Mouse (Mus musculus): ENCODE results near the gene Reg3a. TPM values are rescaled to one million over a fixed set of nuclear protein-coding genes. Genes with fewer than 3 reads are reported as not detected.
A peak's percentile ranks its signal among the peaks of the same experiment; 100 is the strongest.
"Not testable (repeated sequence)": the region's sequence is repeated elsewhere in the genome, so short reads cannot be mapped to it uniquely, and the experiment has no call there.

The Reg3a gene
- polyA plus RNA-seq (2012; rRNA removed) = not detected in 2 replicates

DNA sequence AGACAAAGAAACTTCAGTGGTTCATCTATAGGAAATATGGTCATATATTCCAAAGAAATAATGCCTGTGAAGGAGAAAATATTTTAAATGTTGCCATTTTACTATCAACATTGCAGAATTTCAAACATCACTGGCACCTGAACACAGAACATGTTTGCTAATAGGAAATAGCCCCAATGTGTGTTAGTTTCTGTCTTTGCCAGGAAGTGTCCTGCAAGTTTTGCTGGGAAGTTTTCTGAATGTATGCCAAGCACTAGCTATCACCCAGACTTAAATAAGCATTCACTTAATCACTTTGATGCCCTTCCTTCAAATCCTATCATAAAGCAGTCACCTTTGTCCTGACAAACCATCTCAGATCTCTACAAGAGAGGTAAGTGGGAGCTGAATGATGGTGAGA, at the start of gene Reg3a:
Gene Reg3a (plus strand): TSS at position 301 of the 400 bp plus-strand sequence.
- DNase-seq (ENCODE audit: extremely low spot score in 1 of 2, low spot score in 1 of 2) = no peak

- peak in 1 of 2 experiments; percentile 76 for DNase-seq (ENCODE audit: extremely low spot score in 1 of 2, low spot score in 1 of 2)
These were observed 48.5 kb upstream of the Reg3a start for GRCm38 (mm10) chr6:78331919-78332569.

DNA sequence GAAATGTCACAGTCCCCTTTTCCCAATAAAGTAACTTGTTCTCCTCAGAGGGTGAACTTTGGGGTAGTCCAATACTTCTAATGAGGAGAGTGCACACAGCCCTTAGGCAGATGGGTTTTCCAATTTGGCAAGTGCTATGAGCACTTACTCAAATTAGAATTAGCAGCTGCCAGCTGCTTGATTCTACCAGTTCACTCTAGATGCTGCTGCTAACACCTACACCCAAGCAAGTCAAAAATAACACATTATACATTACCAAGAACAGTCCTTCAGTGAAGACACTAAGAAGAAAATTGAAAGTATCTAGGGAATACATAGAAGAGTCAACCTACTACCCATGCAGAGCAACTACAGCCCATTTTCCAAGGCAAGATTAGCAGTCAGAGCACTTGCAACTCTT, 40.2 kb upstream of the Reg3a start:
- DNase-seq (ENCODE audit: extremely low spot score in 1 of 2, low spot score in 1 of 2) = peak; percentile 49 to 62

GRCm38 (mm10) chr6:78341689-78342088, 38.8 kb upstream of the Reg3a start:
- DNase-seq (ENCODE audit: extremely low spot score in 1 of 2, low spot score in 1 of 2) = no peak

DNA sequence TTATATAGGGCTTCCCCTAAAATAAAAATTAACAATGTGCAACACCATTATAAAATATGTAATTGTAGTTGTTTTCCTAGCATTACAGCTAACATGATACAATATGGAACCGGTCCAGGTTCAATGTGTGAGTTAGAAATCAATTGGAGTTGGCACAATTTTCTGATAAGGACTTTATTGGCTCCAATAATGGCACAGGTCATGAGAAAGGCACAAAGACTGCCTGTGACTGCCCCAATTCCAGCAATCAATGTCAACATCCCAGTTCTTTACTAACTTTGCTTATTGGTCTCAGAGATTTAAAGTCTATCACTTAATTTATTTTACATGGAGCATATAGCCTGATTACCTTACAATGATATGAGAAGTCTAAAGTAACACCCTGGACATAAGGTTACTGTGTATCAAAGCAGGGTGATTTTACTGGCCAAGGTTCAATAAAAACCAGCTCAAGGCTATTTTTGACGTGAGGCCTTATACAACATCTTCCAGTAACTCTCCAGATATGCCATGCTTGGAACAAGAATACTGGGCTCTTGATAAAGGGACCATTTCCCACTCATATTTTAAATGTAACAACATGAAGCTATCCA, 18.4 kb upstream of the Reg3a start:
- DNase-seq (ENCODE audit: extremely low spot score in 1 of 2, low spot score in 1 of 2) = no peak

GRCm38 (mm10) chr6:78370357-78370756, 10.2 kb upstream of the Reg3a start, which contains the start of gene Reg3b:
Reg3b (plus strand) TSS chr6:78370657.
- no peak for DNase-seq (ENCODE audit: extremely low spot score in 1 of 2, low spot score in 1 of 2)

DNA sequence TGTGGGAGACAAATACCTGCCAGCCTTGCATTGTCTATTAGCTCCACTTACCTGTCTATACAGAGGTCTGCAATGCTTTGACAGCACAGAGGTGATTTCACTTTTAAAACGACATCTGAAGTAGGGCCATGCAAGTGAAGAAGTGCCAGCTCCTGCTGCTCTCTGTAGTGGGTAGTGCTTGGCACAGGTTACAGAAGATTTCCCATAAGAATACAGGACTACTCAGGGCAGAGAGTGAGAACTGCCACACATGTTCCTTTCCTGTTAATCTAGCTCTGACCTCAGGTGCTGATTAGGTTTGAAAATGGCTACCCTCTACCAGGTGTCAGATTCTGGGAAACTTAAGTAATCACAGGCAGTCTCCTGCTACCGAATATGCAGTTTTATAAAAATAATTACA, 1.7 kb upstream of the Reg3a start, which contains the start of gene Reg3d:
Gene Reg3d (minus strand): TSS at position 101 of the 400 bp plus-strand sequence.
- no peak for DNase-seq (ENCODE audit: extremely low spot score in 1 of 2, low spot score in 1 of 2)

GRCm38 (mm10) chr6:78385609-78386008, 5.1 kb downstream of the Reg3a start:
- no peak for DNase-seq (ENCODE audit: extremely low spot score in 1 of 2, low spot score in 1 of 2)

GRCm38 (mm10) chr6:78395323-78395722, 14.8 kb downstream of the Reg3a start, which contains the start of gene Reg2:
Reg2 (plus strand) TSS chr6:78395623.
- DNase-seq (ENCODE audit: extremely low spot score in 1 of 2, low spot score in 1 of 2) = not testable (repeated sequence)

- not testable (repeated sequence) for DNase-seq (ENCODE audit: extremely low spot score in 1 of 2, low spot score in 1 of 2)
These were observed 41.9 kb downstream of the Reg3a start, which contains the start of gene Reg1 for GRCm38 (mm10) chr6:78422411-78422810. Reg1 (plus strand) TSS chr6:78422711.

DNA sequence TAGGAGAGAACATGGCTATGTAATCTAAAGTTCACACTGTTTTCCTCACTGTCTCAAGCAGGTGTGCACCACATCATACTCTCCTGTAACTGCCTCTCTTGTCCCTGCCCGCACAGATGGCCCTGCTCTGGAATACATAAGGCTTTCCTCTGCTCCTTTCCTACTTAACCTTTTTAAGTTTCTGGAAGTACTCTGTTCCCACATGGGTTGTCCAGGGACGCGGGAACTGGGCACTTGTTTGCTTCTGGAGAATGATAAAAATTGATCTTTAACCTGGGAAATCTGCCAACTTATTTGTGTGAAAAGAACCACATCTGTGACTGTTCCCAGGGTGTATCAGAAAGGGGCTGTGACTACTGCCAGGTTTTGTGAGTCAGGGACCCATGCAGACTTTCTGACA, 45.0 kb downstream of the Reg3a start:
- DNase-seq (ENCODE audit: extremely low spot score in 1 of 2, low spot score in 1 of 2) = no peak

Other genes starting within 250 kb of the Reg3a start
- gene Reg3b, start 10.1 kb upstream of the Reg3a start, polyA plus RNA-seq (2012; rRNA removed) = 0.40 and 1.4 TPM in 2 replicates
- gene Reg3d, start 1.8 kb upstream of the Reg3a start, polyA plus RNA-seq (2012; rRNA removed) = not detected in 2 replicates
- not detected in 2 replicates for gene Reg2, start 14.9 kb downstream of the Reg3a start, polyA plus RNA-seq (2012; rRNA removed)
- gene Reg1, start 42.0 kb downstream of the Reg3a start, polyA plus RNA-seq (2012; rRNA removed) = not detected in 2 replicates
- gene Reg3g, start 88.2 kb downstream of the Reg3a start, polyA plus RNA-seq (2012; rRNA removed) = 0.44 TPM in 1 of 2 replicates, not detected in the other

Data from frontal cortex, adult 2 months (tissue).